Mouse (Mus musculus) CD4-positive, CD25-positive, alpha-beta regulatory T cell, adult 4 months (primary cell): ENCODE measurements around the gene Nup107. TPM values are rescaled to one million over a fixed set of nuclear protein-coding genes. Genes with fewer than 3 reads are reported as not detected.
A peak's percentile ranks its signal among the peaks of the same experiment; 100 is the strongest.
"Not testable (repeated sequence)": the region's sequence is repeated elsewhere in the genome, so short reads cannot be mapped to it uniquely, and the experiment has no call there.

Experiments used
- ATAC-seq: one replicate; pipeline ENCODE4 v1.8.0; 2017
- polyA plus RNA-seq, 2 experiments: library from polyadenylated mRNA; unstranded; fragments of 100-300 nt; shearing (Covaris generic); gene quantifications; one replicate each; pipeline ENCODE4 v1.2.1; 2017

Nup107 gene
- polyA plus RNA-seq, 2 experiments from 2014 or later = 54.8 to 65.4 TPM

GRCm38 (mm10) chr10:117733626-117734025 lies 58.9 kb downstream of the Nup107 start:
- ATAC-seq = not testable (repeated sequence)

GRCm38 (mm10) chr10:117732962-117733592 lies 59.4 kb downstream of the Nup107 start:
- ATAC-seq = no peak

- ATAC-seq = no peak
Observed at GRCm38 (mm10) chr10:117732184-117732583, 60.3 kb downstream of the Nup107 start.

GRCm38 (mm10) chr10:117731244-117732101 lies 61.0 kb downstream of the Nup107 start:
- peak; percentile 93 for ATAC-seq

- no peak for ATAC-seq
Observed at GRCm38 (mm10) chr10:117730637-117731203, 61.8 kb downstream of the Nup107 start.

GRCm38 (mm10) chr10:117730140-117730539 lies 62.4 kb downstream of the Nup107 start:
- ATAC-seq = no peak

- ATAC-seq = no peak
Observed at GRCm38 (mm10) chr10:117729139-117729814, 63.2 kb downstream of the Nup107 start.

GRCm38 (mm10) chr10:117728574-117728973 lies 63.9 kb downstream of the Nup107 start:
- ATAC-seq = no peak

GRCm38 (mm10) chr10:117727518-117728110 lies 64.9 kb downstream of the Nup107 start:
- ATAC-seq = no peak

- ATAC-seq = no peak
Observed at GRCm38 (mm10) chr10:117726888-117727385, 65.6 kb downstream of the Nup107 start.

GRCm38 (mm10) chr10:117726350-117726749 lies 66.2 kb downstream of the Nup107 start:
- no peak for ATAC-seq

GRCm38 (mm10) chr10:117725671-117726070 lies 66.8 kb downstream of the Nup107 start:
- ATAC-seq = no peak

GRCm38 (mm10) chr10:117724804-117725361 lies 67.6 kb downstream of the Nup107 start:
- no peak for ATAC-seq

GRCm38 (mm10) chr10:117724136-117724718 lies 68.3 kb downstream of the Nup107 start:
- ATAC-seq = no peak

GRCm38 (mm10) chr10:117718161-117719119 lies 74.1 kb downstream of the Nup107 start:
- ATAC-seq = no peak

- ATAC-seq = no peak
Observed at GRCm38 (mm10) chr10:117717583-117717982, 74.9 kb downstream of the Nup107 start.

GRCm38 (mm10) chr10:117716686-117717085 lies 75.8 kb downstream of the Nup107 start:
- no peak for ATAC-seq

- not testable (repeated sequence) for ATAC-seq
Observed at GRCm38 (mm10) chr10:117715654-117716053, 76.9 kb downstream of the Nup107 start.

GRCm38 (mm10) chr10:117714928-117715500 lies 77.5 kb downstream of the Nup107 start:
- ATAC-seq = no peak

- no peak for ATAC-seq
Observed at GRCm38 (mm10) chr10:117714048-117714545, 78.4 kb downstream of the Nup107 start.
